Mouse (Mus musculus): ENCODE results near the gene Frmd4a.

Gene Frmd4a

DNA sequence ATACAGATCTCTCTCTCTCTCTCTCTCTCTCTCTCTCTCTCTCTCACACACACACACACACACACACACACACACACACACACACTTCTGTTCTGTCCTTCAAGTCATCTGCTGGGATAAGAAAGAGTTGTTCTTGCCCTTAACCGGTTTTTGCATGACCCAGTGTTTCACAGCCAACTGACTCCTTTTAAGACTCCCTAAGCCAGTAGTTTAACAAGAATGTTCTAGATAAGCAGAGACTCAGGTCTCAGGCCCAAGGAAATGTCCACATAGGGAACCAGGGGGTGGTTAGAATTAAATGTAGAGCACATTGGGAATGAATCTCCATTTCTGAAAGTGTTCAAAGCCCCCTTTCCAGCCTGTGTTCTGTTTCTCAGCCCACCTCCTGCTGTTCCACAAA lies 329.4 kb downstream of the Frmd4a start:
- no peak for TF ChIP-seq GATA4 (IDR thresholded peaks at IDR 0.05; ENCODE audit: insufficient replicate concordance, low read length)

DNA sequence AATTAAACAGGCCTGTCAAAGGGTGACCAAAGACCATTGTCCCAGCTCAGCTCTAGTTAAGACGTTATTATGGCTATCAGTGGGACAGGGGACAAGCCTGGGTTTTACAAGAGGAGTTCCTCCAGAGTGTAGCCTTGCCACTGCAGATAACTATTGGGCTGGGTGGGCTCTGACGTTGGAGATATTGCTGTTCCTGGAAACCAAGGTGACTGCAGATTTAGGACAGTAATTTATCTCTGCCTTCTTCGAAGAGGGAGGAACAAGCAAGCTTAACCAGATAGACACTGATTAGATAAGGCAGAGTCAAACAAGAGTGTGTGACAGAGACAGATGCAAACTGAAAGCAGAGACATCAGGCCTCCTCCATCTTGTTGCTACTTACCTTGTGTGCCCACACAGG lies 330.3 kb downstream of the Frmd4a start:
- TF ChIP-seq GATA4 (IDR thresholded peaks at IDR 0.05; ENCODE audit: insufficient replicate concordance, low read length) = no peak

DNA sequence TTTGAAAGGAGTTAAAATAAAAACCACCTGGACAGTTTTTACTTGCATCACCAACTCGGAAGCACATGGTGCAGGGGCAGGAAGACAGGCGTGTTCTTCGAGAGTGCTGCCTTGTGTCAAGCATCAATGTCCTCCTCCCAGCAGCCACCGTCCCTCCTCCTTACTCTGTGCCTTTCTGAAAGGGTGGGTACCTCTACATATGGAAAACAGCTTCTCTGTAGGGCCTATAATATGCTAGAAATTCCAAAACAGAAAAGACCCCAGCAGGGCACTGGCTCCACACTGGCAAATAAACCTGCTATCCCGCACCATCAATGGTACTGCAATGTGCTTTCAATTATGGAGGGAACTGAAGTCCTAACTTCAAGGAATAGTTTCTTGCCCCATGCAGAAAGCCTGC lies 331.0 kb downstream of the Frmd4a start:
- no peak for TF ChIP-seq GATA4 (IDR thresholded peaks at IDR 0.05; ENCODE audit: insufficient replicate concordance, low read length)

DNA sequence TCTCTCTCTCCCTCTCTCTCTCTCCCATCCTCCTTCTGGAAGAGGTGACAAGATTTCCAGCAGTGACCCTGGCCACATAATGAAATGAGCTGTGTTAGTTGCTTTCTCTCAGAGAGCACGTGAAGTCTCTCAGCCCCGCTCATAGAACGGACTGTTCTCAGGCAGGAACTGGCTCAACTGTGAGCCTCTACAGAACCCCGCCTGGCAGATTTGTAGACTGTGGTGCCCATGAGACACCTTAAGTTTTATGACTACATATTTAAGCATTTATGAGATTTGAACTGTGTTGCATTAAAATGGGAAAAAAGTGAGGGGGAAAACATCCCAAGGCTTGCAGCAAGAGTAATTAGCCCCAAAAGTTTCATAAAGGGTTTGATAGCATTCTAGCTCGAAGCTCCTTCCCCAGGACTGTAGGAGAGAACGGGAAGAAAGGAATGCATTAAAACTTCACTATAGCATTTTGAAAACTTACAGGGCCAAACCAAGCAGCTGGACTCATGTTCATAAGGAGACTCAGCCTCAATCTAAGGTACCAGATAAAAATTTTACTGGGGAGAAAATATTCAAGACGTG lies 339.4 kb downstream of the Frmd4a start:
- TF ChIP-seq GATA4 (IDR thresholded peaks at IDR 0.05; ENCODE audit: insufficient replicate concordance, low read length) = no peak

DNA sequence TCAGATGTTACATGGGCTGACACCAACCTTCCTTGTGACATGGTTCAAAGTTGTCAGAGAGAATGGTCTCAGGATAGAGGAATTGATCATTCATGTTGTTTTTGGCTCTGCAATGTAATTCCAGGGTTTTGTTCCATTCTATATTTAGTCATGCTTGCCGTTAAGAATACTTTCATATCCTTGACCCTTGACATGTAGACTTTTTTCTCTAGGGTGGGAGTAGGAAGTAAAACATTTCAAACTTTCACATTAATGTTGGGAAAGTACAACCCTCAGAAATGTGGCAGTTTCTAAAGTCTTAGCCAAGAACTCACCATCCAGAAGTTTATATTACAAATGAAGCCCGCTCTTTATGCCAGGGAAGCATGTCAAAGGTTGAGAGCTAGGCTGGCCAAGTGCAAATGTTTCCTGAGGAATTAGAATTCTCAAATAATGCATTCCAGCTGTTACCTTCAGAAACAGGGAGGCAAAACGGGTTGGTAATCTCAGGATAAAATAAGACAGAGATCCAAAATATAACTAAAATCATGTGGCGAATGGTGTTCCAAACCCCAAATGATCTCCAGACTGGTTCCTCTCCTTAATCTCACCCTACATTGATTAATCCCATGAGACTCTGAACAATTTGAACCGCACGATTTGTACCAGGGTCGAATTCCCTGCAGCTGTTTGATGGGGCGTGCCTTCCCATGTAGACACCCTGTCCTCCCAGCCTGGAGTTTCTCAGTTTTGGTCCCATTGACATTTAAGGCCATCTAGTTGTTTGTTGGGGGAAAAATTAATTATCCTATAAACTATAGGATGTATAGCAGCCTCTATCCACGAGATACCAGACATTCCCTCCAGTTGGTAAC lies 344.7 kb downstream of the Frmd4a start:
- TF ChIP-seq GATA4 (IDR thresholded peaks at IDR 0.05; ENCODE audit: insufficient replicate concordance, low read length) = no peak

DNA sequence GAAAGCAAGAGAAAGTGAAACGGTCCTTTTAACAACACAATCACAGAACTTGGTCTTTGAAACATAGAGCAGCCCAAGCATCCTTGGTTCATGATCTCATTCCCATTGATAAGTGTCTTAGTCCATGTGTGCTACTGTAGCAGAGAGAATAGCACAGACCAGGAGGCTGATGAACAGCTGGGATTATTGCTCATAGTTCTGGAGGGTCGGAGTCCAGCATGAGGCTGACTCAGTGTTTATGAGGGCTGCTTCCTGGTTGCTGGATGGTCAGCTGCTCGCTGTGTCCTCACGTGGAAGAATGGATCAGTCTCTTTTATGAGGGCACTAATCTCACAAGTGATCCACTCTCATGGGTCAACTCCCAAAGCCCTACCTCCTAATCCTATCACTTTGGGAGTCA lies 347.4 kb downstream of the Frmd4a start:
- TF ChIP-seq GATA4 (IDR thresholded peaks at IDR 0.05; ENCODE audit: insufficient replicate concordance, low read length) = no peak

DNA sequence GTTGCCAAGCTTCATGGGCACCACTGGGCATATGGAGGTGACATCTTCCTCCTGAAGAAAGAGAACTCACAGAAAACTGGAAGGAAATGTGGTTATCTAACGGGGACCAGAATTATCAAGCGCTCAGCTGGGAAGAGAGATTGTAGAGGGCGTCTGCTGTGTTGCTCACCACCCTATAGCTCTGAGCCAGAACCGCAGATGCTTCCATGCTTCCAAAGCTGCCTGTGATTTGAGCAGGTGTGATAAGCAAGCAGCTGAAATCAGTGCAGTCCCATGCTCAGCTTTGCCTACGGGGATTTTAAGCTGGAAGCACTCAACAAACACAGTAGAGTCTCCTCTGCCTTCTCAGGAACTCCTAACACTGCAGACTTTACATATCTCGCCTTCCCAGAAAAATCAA lies 351.0 kb downstream of the Frmd4a start:
- TF ChIP-seq GATA4 (IDR thresholded peaks at IDR 0.05; ENCODE audit: insufficient replicate concordance, low read length) = no peak

DNA sequence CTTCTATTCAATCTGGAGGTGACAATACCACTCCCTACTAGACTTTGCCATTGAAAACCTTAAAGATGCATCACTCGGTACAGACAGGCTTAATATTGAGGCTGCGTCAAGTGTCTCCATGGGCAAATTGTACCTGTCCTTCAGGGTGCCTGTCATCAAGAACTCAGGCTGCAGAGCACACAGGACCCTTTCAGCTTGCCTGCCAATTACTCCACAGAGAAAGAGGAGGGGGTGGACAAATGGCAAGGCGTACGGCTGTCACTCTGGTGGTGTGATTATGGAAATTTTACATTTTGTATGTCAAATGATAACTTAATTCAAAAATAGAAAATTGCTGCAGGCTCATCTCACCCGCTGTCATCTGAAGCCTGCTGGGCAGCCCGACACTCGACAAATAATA lies 353.0 kb downstream of the Frmd4a start:
- no peak for TF ChIP-seq GATA4 (IDR thresholded peaks at IDR 0.05; ENCODE audit: insufficient replicate concordance, low read length)

DNA sequence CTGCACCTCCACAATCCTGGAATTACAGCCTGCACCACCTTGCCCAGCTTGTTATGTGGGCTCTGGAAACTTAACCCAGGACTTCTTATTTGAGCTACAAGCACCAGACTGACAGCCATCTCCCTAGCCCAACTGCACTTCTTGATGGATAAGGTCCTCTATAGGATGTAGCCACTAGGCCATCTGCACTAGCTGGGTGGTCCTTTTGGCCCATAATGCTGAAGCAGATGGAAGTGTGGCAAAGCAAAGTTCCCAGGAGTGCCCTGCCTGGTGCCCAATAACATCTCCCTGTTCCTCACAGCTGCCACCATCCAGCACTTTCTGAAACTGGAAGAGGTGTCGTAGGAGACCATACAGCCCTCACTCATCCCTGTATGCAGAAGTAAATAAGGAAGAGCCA lies 353.8 kb downstream of the Frmd4a start:
- TF ChIP-seq GATA4 (IDR thresholded peaks at IDR 0.05; ENCODE audit: insufficient replicate concordance, low read length) = no peak

DNA sequence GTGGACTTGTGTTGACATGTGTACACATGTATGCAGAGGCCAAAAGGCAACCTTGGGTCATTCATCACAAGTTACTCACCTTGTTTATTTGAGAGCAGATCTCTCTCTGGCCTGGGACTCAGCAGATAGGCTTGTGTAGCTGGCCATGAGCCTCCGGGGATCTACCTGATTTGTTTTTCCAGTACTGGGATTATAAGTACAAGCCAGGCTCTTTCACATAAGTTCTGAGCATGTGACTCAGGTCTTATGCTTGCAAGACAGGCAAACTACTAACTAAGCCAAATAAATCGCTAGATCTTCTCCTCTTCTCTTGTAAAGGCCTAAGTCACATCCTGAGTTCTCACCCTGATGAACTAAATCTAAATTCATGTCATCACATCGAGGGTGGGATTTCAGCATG lies 361.3 kb downstream of the Frmd4a start:
- no peak for TF ChIP-seq GATA4 (IDR thresholded peaks at IDR 0.05; ENCODE audit: insufficient replicate concordance, low read length)

DNA sequence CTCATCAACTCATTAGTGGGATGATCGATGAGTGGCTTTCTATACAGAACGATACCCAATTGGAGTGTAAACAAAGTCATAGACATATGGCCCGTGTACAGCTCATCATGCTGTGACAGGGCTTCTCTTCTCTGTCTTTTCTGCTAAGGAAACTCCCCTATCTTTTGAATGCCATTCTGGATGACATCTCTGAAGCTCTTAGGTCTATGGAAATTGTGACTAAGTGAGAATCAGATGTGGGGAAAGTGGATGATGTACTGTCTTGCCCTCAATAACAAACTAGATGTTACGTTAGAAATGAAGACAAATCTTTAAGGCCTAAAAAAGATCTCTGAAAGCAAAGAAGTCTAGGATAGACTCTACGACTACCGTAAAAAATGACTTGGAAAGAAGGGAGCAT lies 362.9 kb downstream of the Frmd4a start:
- TF ChIP-seq GATA4 (IDR thresholded peaks at IDR 0.05; ENCODE audit: insufficient replicate concordance, low read length) = no peak

DNA sequence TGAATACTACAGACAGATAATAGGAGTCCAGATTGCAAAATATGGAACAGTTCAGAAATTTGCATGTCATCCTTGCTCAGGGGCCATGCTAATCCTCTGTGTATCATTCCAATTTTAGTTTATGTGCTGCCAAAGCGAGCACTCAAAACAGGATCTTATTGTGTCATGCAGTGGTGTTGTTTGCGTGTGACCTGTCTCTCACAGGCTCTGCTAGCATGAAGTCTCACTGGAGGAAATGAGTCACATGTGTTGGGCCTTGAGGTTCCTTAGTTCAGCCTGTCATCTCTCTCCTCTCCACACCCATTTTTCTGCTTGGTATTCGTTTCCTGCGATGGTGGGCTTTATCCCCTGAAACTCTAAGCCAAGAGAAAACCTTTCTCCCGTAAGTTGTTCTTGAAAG lies 363.4 kb downstream of the Frmd4a start:
- no peak for TF ChIP-seq GATA4 (IDR thresholded peaks at IDR 0.05; ENCODE audit: insufficient replicate concordance, low read length)

DNA sequence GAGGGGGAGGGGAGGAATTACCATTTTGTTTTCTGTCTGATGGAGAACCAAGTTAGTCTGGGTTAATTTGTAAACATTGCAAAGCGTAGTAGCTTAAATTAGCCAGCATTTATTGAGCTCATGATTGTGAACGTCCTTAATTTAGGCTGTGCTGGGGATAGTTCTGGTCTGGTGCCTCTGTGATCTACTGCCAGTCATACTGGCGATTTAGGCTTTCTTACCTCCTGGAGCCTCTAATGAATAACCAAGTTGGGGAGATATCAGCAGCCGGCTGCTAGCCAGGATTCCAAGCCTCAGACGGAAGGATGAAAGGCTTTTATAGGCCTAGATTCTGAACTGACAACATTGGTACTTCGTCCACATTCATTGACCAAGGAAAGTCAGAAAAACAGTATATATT lies 369.0 kb downstream of the Frmd4a start:
- TF ChIP-seq GATA4 (IDR thresholded peaks at IDR 0.05; ENCODE audit: insufficient replicate concordance, low read length) = no peak

DNA sequence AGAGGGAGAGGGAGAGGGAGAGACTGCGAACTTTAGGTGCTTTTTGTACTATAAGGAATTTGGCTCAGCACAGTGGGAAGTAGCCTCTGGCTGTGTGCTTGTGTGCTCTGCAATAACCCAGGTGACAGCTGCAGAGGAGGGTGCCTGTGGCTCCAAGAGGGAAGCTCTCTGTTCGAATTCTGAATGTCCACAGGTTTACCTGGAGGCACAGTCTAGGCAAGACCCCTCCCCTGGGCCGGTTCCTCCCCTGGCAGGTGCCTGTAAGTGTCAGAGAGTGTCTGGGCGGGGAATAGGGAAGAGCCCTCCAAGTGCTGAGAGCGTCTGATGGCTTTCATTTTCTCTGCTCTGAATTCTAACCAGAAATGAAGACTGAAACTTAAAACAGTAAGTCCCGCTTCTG lies 371.8 kb downstream of the Frmd4a start:
- no peak for TF ChIP-seq GATA4 (IDR thresholded peaks at IDR 0.05; ENCODE audit: insufficient replicate concordance, low read length)

DNA sequence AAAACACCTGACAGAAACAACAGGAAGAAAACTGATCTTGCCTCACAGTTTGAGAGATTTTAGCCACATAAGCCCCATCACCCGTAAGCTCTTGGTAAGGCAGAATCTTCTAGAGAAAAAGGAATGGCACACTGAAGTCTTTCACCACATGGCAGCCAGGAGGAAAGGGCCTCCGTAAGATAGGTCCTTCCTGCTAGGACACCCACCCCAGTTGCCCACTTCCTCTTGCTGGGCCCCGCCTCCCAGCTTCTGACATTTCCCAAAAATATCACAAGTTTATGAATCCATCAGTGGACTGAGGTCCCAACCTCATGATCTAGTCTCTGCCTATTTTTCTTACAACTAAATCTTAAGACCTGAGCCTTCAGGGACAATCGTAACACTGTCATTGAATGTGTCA lies 373.6 kb downstream of the Frmd4a start:
- no peak for TF ChIP-seq GATA4 (IDR thresholded peaks at IDR 0.05; ENCODE audit: insufficient replicate concordance, low read length)

DNA sequence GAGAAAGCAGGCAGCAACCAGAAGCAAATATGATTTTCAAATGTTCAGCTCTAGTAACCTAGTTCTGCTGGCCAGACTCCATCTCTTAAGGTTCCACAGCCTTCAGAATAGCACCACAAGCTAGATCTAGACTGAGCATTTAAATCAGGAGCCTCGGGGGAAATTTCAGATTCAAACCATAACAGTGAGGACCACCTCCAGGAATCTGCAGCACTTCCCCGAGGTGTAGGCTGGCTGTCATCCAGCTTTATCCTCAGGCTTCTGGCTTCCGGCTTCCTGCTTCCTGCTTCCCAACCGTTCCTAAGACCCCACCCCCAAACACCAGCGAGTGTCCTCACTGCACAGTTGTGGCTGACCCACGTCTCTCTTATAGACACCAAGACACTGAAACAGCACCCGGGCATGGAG lies 374.2 kb downstream of the Frmd4a start:
- no peak for TF ChIP-seq GATA4 (IDR thresholded peaks at IDR 0.05; ENCODE audit: insufficient replicate concordance, low read length)

DNA sequence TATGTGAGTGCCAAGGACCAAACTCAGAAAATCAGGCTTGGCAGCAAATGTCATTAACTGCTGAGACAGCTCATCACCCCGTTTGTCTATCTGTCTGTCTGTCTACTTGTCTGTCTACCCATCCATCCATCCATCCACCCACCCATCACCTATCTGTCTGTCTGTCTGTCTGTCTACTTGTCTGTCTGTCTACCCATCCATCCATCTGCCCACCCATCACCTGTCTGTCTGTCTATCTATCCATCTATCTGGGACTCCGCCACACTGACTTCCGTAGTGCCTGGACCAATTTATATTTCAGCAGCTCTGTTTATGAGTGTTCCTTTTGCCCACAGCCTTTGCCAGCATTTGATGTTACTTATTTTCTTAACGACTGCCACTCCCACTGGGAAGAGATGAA lies 375.5 kb downstream of the Frmd4a start:
- TF ChIP-seq GATA4 (IDR thresholded peaks at IDR 0.05; ENCODE audit: insufficient replicate concordance, low read length) = no peak
